In the genomic region with DNA sequence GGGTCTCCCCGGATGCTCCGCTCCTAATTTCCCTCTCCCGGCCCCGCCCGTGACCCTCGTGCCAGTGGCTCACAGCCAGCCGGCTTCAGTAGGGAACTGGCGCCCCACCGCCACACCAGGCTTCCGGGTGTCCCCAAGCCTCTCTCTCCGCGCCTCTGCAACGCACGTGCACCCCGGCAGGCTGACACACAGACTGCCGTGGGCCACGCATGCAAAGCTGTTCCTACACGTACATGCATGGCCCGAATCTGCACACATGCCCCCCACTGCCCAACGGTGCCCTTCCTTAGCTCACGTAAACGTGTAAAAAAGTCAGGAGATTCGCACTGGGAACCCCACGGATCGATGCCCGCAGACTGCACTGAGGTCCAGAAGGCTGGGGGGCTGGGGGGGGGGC, we compare ENCODE assay signal across 8 mouse cellular contexts. TPM values are rescaled to one million over a fixed set of nuclear protein-coding genes. Genes with fewer than 3 reads are reported as not detected.
A peak's percentile ranks its signal among the peaks of the same experiment; 100 is the strongest.
DNase-seq lines count a peak whose midpoint lies in the region; ATAC-seq and TF ChIP-seq lines count a peak whose summit lies in the region.

No protein-coding gene starts in this region.

- peaks cover 27% of the 10 kb centered on the region for H3K36me3 ChIP-seq in ES-E14 (ENCODE audit: control insufficient read depth, insufficient read depth, low read length, poor library complexity, severe bottlenecking)
- H3K36me3 ChIP-seq in hindbrain, embryonic 11.5 days (ENCODE audit: control insufficient read depth, insufficient read depth, low read length) = no peaks in the 10 kb centered on the region

- in situ Hi-C loops in ES-E14 (cut with MboI; ENCODE audit: low sequenced_read_pairs in 2 of 2, unreplicated experiment in 2 of 2) = no loop called here

- H3K4me2 ChIP-seq in hindbrain, embryonic 11.5 days (replicated peaks; ENCODE audit: low read depth, low read length) = peak overlapping the region; percentile 70

- WGBS in hindbrain, embryonic 11.5 days = under 1% methylated on average over 23 of the region's 26 CpGs

- peak overlapping the region; percentile 99 for H3K9ac ChIP-seq in ES-E14 (ENCODE audit: insufficient read depth, low read depth, low read length, poor library complexity, severe bottlenecking)
- peak overlapping the region; percentile 67 for H3K9ac ChIP-seq in hindbrain, embryonic 11.5 days (ENCODE audit: low read depth, low read length)

- H3K4me3 ChIP-seq in ES-E14 (ENCODE audit: insufficient read depth in 1 of 2, low read depth in 1 of 2, low read length in 2 of 2, poor library complexity in 1 of 2, severe bottlenecking in 1 of 2) = peak overlapping the region; percentile 91 to 99
- peak overlapping the region; percentile 57 for H3K4me3 ChIP-seq in hindbrain, embryonic 11.5 days (ENCODE audit: low read depth, low read length)

- H3K27ac ChIP-seq in ES-E14 (ENCODE audit: insufficient read depth, low read depth, low read length, poor library complexity, severe bottlenecking) = no peak overlapping the region
- no peak overlapping the region for H3K27ac ChIP-seq in hindbrain, embryonic 11.5 days (ENCODE audit: low read depth, low read length)

- DNase-seq in ES-E14 (ENCODE audit: low read depth, low spot score) = no peak
- DNase-seq in c-Kit-negative CD71-positive TER-119-positive erythroid progenitor cells, embryonic 14.5 days (ENCODE audit: low read depth, low spot score) = peak; percentile 20
- peak; percentile 59 to 60 for DNase-seq in frontal cortex, postnatal 10 days (ENCODE audit: low spot score in 2 of 2)
- peak; percentile 44 for DNase-seq in hindbrain, embryonic 11.5 days (ENCODE audit: low spot score)
- DNase-seq in layer of hippocampus, postnatal 36 days = peak; percentile 54 to 59
- peak; percentile 79 for DNase-seq in lung, postnatal 4 days
- DNase-seq in right cerebral cortex, postnatal 10 days (ENCODE audit: low spot score in 2 of 2) = peak; percentile 75 to 76
- DNase-seq in urinary bladder, postnatal 25 days (ENCODE audit: low spot score) = peak; percentile 56

- H3K4me1 ChIP-seq in ES-E14 (ENCODE audit: control insufficient read depth in 2 of 2, insufficient read depth in 2 of 2, low read length in 2 of 2, poor library complexity in 1 of 2) = peaks cover 2 to 25% of the 10 kb centered on the region in 2 experiments; a peak in 3 of 4 replicates
- peaks cover 3% of the 10 kb centered on the region; the same call in 1 of the 2 replicates for H3K4me1 ChIP-seq in hindbrain, embryonic 11.5 days (replicated peaks; ENCODE audit: control insufficient read depth, insufficient read depth, low read length)

- no peaks in the 10 kb centered on the region for H3K9me3 ChIP-seq in ES-E14 (ENCODE audit: control insufficient read depth, insufficient read depth, low read depth, low read length)
- no peaks in the 10 kb centered on the region for H3K9me3 ChIP-seq in hindbrain, embryonic 11.5 days (ENCODE audit: control insufficient read depth, low read length)

- peaks cover 6% of the 10 kb centered on the region for H3K27me3 ChIP-seq in hindbrain, embryonic 11.5 days (ENCODE audit: control insufficient read depth, insufficient read depth, low read length)

- ATAC-seq in hindbrain, embryonic 11.5 days (ENCODE audit: low FRiP score) = 0 out of 2 replicates have a peak, but pooled peaks have one; percentile 6

TF ChIP-seq in ES-E14, 5 proteins besides CTCF, POLR2A, EP300 and RAD21:
- TF ChIP-seq ZC3H11A (IDR thresholded peaks at IDR 0.05; ENCODE audit: borderline replicate concordance, low read depth, low read length) = no peak
- no peak for TF ChIP-seq CHD2 (IDR thresholded peaks at IDR 0.05; ENCODE audit: low read depth, low read length)
- TF ChIP-seq ZNF384 (IDR thresholded peaks at IDR 0.05; ENCODE audit: low read depth, low read length) = no peak
- TF ChIP-seq MAFK (IDR thresholded peaks at IDR 0.05; ENCODE audit: insufficient read depth, low read depth, low read length) = no peak
- no peak for TF ChIP-seq HCFC1 (IDR thresholded peaks at IDR 0.05; ENCODE audit: borderline replicate concordance, insufficient read depth, low read length)
TF ChIP-seq in ES-E14: peak in this region for 0.

RNA-seq across cellular contexts. Expression of gene 1700017B05Rik, which starts 0.9 kb away (rescaled TPM):
- 21.8 and 35.6 TPM in 2 replicates for total RNA-seq in ES-E14 (2012; rRNA removed)
- polyA plus RNA-seq in hindbrain, embryonic 11.5 days (2014; fragmentation: Nextera tagmentation; extraction: Ambion mirVana) = 6.6 and 7.6 TPM in 2 replicates
- total RNA-seq in layer of hippocampus, postnatal 36 days (2021) = 10 to 100 TPM; 31.7 to 33.8 TPM

RNA-seq across cellular contexts. Expression of gene Trcg1, which starts 25.2 kb away (rescaled TPM):
- not detected in 2 replicates for total RNA-seq in ES-E14 (2012; rRNA removed)
- polyA plus RNA-seq in hindbrain, embryonic 11.5 days (2014; fragmentation: Nextera tagmentation; extraction: Ambion mirVana) = not detected in 2 replicates
- not detected for total RNA-seq in layer of hippocampus, postnatal 36 days (2021)
